Mouse (Mus musculus): ENCODE results near the gene Slx1b.
"Not testable (repeated sequence)": the region's sequence is repeated elsewhere in the genome, so short reads cannot be mapped to it uniquely, and the experiment has no call there.

The Slx1b gene

DNA sequence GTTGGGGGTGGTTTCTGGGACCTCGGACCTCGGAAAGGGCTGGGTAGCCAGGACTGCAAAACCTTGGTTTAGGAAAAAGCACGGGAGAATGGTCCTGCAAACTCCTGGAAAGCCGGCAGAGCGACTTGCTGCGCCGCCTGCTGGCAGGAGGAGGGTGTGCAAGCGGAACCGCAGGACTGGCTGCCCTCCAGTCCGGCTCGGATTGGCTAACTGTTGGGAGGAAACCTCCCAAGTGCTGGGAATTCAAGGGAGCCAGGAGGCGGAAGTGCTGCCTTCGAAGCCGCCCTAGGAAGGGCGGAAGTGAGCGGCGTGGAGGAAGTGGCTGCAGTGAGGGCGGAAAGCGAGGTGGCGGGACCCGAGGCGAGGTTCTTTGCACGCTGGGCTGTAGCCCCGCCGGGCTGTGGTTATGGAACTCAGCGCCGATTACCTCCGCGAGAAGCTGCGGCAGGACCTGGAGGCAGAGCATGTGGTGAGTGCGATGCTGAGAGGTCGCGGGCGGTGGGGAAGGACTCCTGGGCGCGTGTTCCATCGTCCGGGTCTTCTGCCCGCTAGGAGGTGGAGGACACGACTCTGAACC is at the start of gene Slx1b:
TSS of gene Slx1b (minus strand) at position 154 of the 577 bp plus-strand sequence.
- peak; percentile 96 for DNase-seq

DNA sequence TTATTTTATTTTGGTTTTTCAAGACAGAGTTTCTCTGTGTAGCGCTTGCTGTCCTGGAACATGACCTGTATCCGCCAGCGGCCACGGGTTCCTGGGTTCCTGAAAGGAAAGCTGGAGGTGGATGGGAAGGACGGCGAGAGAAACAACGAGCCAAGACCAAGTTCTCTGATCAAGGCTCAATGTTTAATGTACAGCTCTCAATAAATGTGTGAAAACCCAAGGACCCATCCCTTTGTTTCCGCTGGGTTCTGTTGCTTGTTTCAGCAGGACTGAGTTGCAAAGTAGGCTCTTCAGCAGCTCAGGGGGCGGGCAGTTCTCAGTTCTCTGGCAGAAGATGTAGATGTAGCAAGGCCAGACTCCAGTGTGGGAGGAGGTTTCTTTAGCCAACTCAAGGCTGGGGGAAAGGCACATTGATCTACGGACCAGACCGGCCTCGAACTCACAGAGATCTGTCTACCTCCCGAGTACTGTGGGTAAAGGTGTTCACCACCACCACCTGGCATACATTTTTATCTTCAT is 46.4 kb upstream of the Slx1b start:
- no peak for DNase-seq

GRCm38 (mm10) chr7:126741452-126741851 is 45.9 kb upstream of the Slx1b start:
- DNase-seq: no peak

DNA sequence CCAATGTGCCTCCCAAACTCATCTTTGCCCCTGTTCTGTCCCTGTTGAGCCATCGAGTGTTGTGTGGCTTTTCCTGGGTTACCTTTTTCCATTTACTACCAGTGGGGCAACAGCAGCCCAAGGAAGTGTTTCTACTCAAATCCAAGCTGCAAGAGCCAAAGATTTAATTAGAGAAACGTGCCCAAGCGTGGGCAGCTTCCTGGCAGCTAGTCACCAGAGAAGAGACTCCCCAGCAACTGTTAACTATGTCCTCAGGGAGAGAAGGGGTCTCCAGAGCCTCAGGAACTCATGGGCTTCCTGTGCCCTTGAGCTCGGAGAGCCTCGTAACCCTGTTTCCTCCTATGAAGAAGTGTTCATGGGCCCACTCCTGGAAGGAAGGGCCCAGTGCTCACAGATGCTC is 45.4 kb upstream of the Slx1b start:
- DNase-seq: no peak

DNA sequence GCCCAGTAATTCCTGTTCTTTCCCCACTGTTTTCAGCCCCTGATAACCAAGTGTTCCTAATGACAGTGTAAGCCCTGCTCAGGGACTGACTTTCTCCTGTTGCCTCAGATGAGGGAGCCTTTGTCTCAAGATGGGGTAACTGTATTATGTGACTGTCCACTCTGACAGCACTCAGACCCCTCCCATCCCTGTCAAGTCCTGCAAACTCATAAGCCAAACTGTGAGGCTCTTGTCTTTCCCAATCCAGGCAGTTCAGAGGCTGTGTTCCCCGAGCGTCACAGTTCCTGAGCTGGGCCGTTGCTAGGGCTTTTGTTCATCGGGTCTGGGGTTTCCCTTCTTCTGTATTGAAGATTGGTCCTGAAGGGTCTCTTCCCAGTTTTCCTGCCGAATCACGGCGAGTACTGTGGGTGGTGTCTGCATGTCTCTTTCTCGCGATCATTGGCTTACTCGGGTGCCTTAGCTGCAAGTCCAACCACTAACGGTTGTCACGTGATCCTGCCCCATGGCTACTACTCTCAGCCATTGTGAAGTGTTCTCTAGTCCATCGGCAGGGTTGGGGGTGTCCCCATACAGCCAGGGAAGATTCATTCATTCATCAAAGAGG is 44.6 kb upstream of the Slx1b start:
- DNase-seq: no peak

GRCm38 (mm10) chr7:126739551-126739950 is 44.0 kb upstream of the Slx1b start:
- no peak for DNase-seq

GRCm38 (mm10) chr7:126736122-126736521 is 40.5 kb upstream of the Slx1b start:
- no peak for DNase-seq

GRCm38 (mm10) chr7:126730256-126730789 is 34.7 kb upstream of the Slx1b start:
- not testable (repeated sequence) for DNase-seq

GRCm38 (mm10) chr7:126725667-126726066 is 30.1 kb upstream of the Slx1b start:
- DNase-seq: no peak

- no peak for DNase-seq
These were observed 29.5 kb upstream of the Slx1b start for GRCm38 (mm10) chr7:126725077-126725476.

DNA sequence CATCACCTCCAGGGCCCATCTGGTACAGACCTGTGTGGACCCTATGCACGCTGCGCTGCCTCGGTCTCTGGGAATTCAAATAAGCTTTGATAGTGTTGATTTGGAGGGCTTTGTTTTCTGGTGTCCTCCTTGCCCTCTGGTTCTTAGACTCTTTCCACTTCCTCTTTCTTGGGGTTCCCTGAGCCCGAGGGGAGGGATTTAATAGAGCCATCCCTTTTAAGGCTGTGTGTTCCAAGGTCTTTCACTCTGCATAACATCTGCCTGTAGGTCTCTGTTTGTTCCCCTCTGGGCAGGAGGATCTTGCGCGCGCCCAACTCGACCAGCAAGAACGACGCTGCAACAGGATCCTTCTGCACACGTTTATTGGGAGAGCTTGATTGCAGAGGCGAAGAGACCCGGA is 26.1 kb upstream of the Slx1b start:
- DNase-seq: no peak

- no peak for DNase-seq
These were observed 23.3 kb upstream of the Slx1b start for GRCm38 (mm10) chr7:126718787-126719337.

DNA sequence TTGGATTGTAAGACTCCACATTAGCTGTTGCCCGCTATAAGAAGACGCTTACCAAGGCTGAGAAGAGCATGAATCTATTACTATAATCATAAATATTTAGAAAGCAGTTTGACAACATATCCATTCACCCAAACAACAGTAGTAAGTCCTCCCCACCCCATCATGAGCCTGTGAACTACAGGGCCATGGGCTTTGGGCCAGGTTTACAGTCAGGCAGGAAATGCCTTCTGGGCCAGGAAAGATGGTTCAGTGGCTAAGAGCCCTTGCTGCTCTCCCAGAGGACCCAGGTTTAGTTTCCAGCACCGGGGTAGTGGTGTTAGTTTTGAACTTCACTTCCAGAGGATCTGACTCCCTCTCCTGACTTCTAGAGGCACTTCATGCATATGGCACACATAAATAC is 22.0 kb upstream of the Slx1b start:
- DNase-seq: no peak

DNA sequence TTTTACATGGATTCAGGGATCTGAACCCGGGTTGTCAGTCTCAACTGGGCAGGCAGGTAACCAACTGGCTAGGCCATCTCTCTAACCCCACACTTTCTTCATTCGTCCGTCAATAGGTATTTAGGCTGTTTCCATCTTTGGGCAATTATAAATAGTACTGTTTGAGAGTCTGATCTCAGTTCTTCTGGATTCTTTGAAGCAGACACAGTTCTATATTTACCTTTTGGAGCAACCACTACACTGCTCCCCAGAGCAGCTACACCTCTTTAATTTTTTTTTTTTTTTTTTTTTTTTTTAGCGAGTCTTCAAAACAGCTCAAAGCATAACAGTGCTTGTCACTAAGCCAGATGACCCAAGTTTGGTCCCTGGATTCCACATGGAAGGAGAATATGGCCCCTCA is 20.1 kb upstream of the Slx1b start:
- DNase-seq: no peak

- no peak for DNase-seq
These were observed 16.3 kb upstream of the Slx1b start for GRCm38 (mm10) chr7:126711910-126712309.

DNA sequence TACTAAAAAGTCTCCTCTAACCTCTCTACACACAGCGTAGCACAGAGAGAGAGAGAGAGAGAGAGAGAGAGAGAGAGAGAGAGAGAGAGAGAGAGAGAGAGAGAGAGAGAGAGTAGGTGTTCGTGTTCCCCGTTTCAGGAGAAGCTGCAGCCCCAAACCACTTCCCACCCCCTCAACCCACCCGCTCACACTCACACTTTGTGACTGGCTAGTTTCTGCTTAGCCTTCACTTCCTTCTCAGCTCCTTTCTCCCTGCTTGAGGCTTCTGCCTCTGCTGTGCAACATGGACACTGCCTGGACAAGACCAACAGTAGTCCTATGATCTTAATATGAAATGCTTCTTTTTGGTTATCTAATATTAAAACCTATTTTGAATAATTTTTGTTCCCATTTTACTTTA is 14.7 kb upstream of the Slx1b start:
- DNase-seq: no peak

GRCm38 (mm10) chr7:126708175-126708952 is 12.8 kb upstream of the Slx1b start:
- DNase-seq: no peak

DNA sequence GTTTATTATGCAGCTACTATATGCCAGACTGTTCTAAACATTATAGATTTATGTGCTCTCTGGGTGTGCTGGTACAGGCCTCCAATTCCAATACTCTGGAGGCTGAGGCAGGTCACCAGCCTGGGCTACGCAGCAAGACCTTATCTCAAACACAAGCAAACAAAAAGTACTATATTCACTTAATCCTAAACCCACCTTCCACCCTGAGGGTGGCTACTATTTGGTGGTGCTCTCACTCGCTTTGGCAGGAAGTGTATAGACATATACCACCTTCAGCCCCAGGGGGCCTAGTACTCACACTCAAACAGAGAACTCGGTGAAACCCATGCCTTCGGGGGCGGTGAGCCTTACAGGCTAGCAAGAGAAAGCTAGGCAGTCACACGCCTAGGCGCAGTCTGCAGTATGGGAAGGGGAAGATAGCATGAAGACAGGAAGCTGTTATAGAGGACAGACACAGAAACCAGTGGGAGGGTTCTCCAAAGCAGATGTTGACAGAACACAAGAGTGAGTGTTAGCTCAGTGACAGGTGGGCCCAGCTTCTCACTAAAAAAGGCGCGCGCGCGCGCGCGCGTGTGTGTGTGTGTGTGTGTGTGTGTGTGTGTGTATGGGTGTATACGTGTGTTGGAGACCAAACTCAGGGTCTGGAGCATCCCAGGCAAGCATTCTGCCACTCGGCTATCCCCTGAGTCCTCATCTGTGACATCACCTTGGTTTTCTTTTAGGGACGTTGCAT is 12.0 kb upstream of the Slx1b start, which contains the start of gene Coro1a:
TSS of gene Coro1a (minus strand) at position 346 of the 733 bp plus-strand sequence.
- DNase-seq: peak; percentile 42

DNA sequence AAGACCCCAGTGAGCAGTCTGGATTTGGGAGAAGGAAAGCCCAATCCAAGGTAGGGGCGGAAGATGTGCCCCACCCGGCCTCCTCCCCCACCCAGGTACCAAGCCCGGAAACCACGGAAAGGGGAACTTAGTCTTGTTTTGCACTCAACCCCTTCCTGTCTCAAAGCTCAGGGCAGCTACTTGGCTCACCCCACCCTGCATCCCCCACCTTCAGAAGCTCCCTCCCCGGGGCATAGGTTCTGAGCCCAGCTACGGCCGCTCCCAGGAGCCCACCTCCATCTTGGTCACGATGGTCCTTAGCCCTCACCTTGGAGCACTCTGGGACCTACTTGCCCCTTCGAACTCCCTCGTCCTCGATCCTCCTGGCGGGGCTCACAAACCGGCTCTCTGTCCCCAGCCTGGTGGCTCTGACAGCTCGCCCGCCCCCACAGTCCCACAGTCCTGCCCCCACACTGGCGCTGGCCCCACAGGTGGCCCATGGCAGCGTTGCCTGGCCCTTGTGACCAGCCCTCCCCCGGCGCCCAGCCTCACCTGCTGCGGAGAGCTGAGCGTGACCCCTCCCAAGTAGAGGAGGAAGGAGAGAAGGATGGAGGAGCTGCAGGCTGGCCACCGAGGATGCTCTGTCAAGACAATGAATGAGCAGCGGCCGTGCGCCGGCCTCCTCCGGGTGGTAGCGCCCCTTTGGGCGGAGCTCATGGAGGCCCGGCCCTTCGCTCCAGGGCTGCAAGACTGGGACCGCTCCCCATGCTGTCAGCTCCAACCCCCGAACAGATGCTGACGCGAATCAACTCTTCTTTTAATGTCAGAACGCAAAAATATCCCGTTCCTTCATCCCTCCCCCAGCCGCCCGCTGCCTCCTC is 8.8 kb upstream of the Slx1b start:
- peak; percentile 95 for DNase-seq

GRCm38 (mm10) chr7:126703757-126704077 is 8.1 kb upstream of the Slx1b start:
- peak; percentile 42 for DNase-seq

- DNase-seq: peak; percentile 51
These were observed 7.5 kb upstream of the Slx1b start for GRCm38 (mm10) chr7:126702861-126703756.

Data from layer of hippocampus, adult 9-11 months (tissue).